Mouse (Mus musculus): ENCODE data around the gene Car5a. TPM values are rescaled to one million over a fixed set of nuclear protein-coding genes. Genes with fewer than 3 reads are reported as not detected.

The Car5a gene
- polyA plus RNA-seq, 2 experiments: 0.87 to 1.3 TPM

- peak overlapping the region; percentile 28; the same call in 1 of the 2 replicates for H3K27ac ChIP-seq
Measured at GRCm38 (mm10) chr8:121952122-121952521, 7.4 kb upstream of the Car5a start.

GRCm38 (mm10) chr8:121951656-121952009, 6.9 kb upstream of the Car5a start:
- 6% methylated on average over 7 of the region's 7 CpGs for WGBS (ENCODE audit: insufficient replicate concordance)
- H3K27me3 ChIP-seq (ENCODE audit: control insufficient read depth, insufficient read depth, low read length): no peaks in the 10 kb centered on the region
- H3K4me2 ChIP-seq (ENCODE audit: low read depth): peak overlapping the region; percentile 93
- ATAC-seq (ENCODE audit: insufficient read depth): no peak
- H3K9me3 ChIP-seq (ENCODE audit: control insufficient read depth, low read length): no peaks in the 10 kb centered on the region
- H3K9ac ChIP-seq (replicated peaks): peak overlapping the region; percentile 91
- no peak for TF ChIP-seq CTCF (IDR thresholded peaks at IDR 0.05; ENCODE audit: low read depth)
- H3K4me1 ChIP-seq (replicated peaks; ENCODE audit: control insufficient read depth in 2 of 2, insufficient read depth in 2 of 2, low read length in 1 of 2): peaks cover 40 to 56% of the 10 kb centered on the region in 2 experiments
- peak overlapping the region; percentile 87 to 97 for H3K4me3 ChIP-seq (ENCODE audit: insufficient read depth in 1 of 2, low read depth in 2 of 2, low read length in 2 of 2)
- no peak for DNase-seq (ENCODE audit: low read depth in 3 of 3, low spot score in 3 of 3)
- peak overlapping the region; percentile 57 for H3K27ac ChIP-seq
- H3K36me3 ChIP-seq (replicated peaks; ENCODE audit: control insufficient read depth, insufficient read depth, low read depth): peaks cover 3% of the 10 kb centered on the region; the same call in 1 of the 2 replicates

More at GRCm38 (mm10) chr8:121952122-121952521, 7.4 kb upstream of the Car5a start:
- H3K4me2 ChIP-seq (ENCODE audit: low read depth): peak overlapping the region; percentile 93
- H3K9ac ChIP-seq (replicated peaks): peak overlapping the region; percentile 91
- no peak for TF ChIP-seq EP300 (IDR thresholded peaks at IDR 0.05; ENCODE audit: low read depth)
- no peak for TF ChIP-seq CTCF (IDR thresholded peaks at IDR 0.05; ENCODE audit: low read depth)
- no peaks in the 10 kb centered on the region for H3K9me3 ChIP-seq (ENCODE audit: control insufficient read depth, low read length)
- DNase-seq (ENCODE audit: low read depth in 3 of 3, low spot score in 3 of 3) (no peak), ATAC-seq (ENCODE audit: insufficient read depth) (no peak)
- no peaks in the 10 kb centered on the region for H3K27me3 ChIP-seq (ENCODE audit: control insufficient read depth, insufficient read depth, low read length)
- peaks cover 3% of the 10 kb centered on the region; the same call in 1 of the 2 replicates for H3K36me3 ChIP-seq (replicated peaks; ENCODE audit: control insufficient read depth, insufficient read depth, low read depth)
- peaks cover 39 to 54% of the 10 kb centered on the region in 2 experiments for H3K4me1 ChIP-seq (replicated peaks; ENCODE audit: control insufficient read depth in 2 of 2, insufficient read depth in 2 of 2, low read length in 1 of 2)
- peak overlapping the region in 1 of 2 experiments; percentile 87; a peak in 3 of 4 replicates for H3K4me3 ChIP-seq (ENCODE audit: insufficient read depth in 1 of 2, low read depth in 2 of 2, low read length in 2 of 2)

GRCm38 (mm10) chr8:121950749-121951655, 6.3 kb upstream of the Car5a start:
- no peaks in the 10 kb centered on the region for H3K9me3 ChIP-seq (ENCODE audit: control insufficient read depth, low read length)
- H3K4me1 ChIP-seq (replicated peaks; ENCODE audit: control insufficient read depth in 2 of 2, insufficient read depth in 2 of 2, low read length in 1 of 2): peaks cover 35 to 53% of the 10 kb centered on the region in 2 experiments
- H3K27me3 ChIP-seq (ENCODE audit: control insufficient read depth, insufficient read depth, low read length): no peaks in the 10 kb centered on the region
- peak overlapping the region; percentile 91 for H3K9ac ChIP-seq (replicated peaks)
- H3K36me3 ChIP-seq (replicated peaks; ENCODE audit: control insufficient read depth, insufficient read depth, low read depth): peaks cover 3% of the 10 kb centered on the region; the same call in 1 of the 2 replicates
- peak overlapping the region; percentile 93 for H3K4me2 ChIP-seq (ENCODE audit: low read depth)
- peak overlapping the region; percentile 87 to 97 for H3K4me3 ChIP-seq (ENCODE audit: insufficient read depth in 1 of 2, low read depth in 2 of 2, low read length in 2 of 2)
- DNase-seq (ENCODE audit: low read depth in 3 of 3, low spot score in 3 of 3) (peak in 1 of 3 experiments; percentile 56), ATAC-seq (ENCODE audit: insufficient read depth) (peak; percentile 5)
- H3K27ac ChIP-seq: peak overlapping the region; percentile 57
- TF ChIP-seq CTCF (IDR thresholded peaks at IDR 0.05; ENCODE audit: low read depth) (peak; percentile 52), EP300 (IDR thresholded peaks at IDR 0.05; ENCODE audit: low read depth) (no peak)
- WGBS (ENCODE audit: insufficient replicate concordance): under 1% methylated on average over 81 of the region's 97 CpGs

- H3K9ac ChIP-seq (replicated peaks): peak overlapping the region; percentile 91
- H3K9me3 ChIP-seq (ENCODE audit: control insufficient read depth, low read length): no peaks in the 10 kb centered on the region
- no peaks in the 10 kb centered on the region for H3K27me3 ChIP-seq (ENCODE audit: control insufficient read depth, insufficient read depth, low read length)
- peak; percentile 96 to 98 (median 97) for DNase-seq (ENCODE audit: low read depth in 3 of 3, low spot score in 3 of 3)
- peaks cover 29 to 48% of the 10 kb centered on the region in 2 experiments for H3K4me1 ChIP-seq (replicated peaks; ENCODE audit: control insufficient read depth in 2 of 2, insufficient read depth in 2 of 2, low read length in 1 of 2)
- H3K4me3 ChIP-seq (ENCODE audit: insufficient read depth in 1 of 2, low read depth in 2 of 2, low read length in 2 of 2): peak overlapping the region; percentile 87 to 97
- H3K27ac ChIP-seq: peak overlapping the region; percentile 57
- ATAC-seq (ENCODE audit: insufficient read depth): peak; percentile 90
- TF ChIP-seq EP300 (IDR thresholded peaks at IDR 0.05; ENCODE audit: low read depth) (peak; percentile 67), CTCF (IDR thresholded peaks at IDR 0.05; ENCODE audit: low read depth) (no peak)
- H3K36me3 ChIP-seq (replicated peaks; ENCODE audit: control insufficient read depth, insufficient read depth, low read depth): peaks cover 3% of the 10 kb centered on the region; the same call in 1 of the 2 replicates
- WGBS (ENCODE audit: insufficient replicate concordance): under 1% methylated on average over 66 of the region's 66 CpGs
- H3K4me2 ChIP-seq (ENCODE audit: low read depth): peak overlapping the region; percentile 93
Measured at GRCm38 (mm10) chr8:121949941-121950748, 5.4 kb upstream of the Car5a start.
